Mouse (Mus musculus) kidney, postnatal 10 days (tissue): ENCODE data around the gene Uqcrq.

ENCODE experiments used
- DNase-seq: peaks from one replicate; pipeline ENCODE4 v3.0.0; 2021; ENCODE audit warnings: mixed read lengths

Gene Uqcrq

DNA sequence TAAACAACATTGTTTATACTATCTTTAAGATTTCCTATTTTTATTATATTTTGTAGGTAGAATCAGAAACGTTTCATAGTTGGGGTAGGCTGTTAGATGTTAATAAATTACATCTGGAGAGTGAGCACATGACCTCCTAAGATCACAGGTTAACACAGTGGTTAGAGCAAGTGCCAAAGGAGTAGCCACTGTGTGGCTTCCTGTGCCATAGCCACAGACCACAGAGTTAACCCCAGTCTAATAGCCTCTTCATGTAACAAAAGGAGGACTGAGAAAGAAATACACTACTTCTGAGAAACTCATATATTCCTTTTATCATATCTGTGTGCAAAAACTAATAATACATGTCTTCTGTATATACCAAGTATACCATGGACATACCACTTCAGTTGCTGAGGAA is 36.8 kb downstream of the Uqcrq start:
- no peak for DNase-seq

DNA sequence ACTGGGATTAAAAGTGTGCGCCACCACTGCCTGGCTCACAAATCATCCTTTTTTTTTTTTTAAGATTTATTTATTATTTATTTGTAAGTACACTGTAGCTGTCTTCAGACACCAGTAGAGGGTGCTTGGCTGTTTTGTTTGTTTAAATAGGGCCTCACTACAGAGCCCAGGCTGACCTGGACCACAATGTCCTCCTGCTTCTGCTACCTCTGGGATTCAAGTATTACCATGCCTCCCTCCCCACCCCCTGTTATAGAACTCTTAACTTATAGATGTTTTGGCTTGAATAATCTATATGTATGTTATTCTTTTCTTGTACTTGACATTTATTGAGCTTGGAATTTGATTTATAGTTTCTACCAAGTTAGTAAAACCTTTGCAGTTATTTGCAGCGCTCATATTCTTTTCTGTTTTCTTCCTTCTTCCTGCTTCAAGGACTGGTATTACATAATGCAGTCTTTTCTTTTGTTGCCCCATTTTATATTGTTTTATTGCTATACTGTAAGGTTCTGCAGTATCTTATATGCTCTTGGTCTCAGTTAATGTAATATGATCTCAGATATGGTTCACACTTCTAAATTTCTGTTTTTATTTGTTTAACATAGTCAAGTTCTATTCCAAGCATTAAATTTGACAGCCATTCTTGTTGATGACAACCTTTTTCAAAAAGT is 46.7 kb downstream of the Uqcrq start:
- no peak for DNase-seq

DNA sequence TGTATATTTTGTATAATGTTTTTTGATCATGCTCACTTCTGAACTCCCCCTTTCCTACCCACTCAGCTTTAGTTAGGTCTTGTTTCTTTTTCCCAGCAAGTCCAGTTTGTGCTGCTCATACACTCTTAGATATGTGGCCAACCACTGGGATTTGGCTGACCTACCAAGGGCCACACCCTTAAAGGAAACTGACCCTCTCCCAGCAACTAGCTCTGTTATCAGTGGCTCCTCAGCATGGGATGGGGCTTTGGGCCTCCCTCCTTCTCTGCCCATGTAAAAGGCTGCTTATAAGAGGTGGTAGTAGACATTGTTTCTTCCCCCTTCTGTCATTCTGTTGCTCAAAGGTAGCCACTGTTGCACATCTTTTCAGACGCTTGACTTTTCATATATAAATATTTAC is 51.7 kb downstream of the Uqcrq start:
- DNase-seq: no peak
